Mouse (Mus musculus) urinary bladder, postnatal 10 days (tissue): ENCODE results near the gene Pip5k1c.

Experiments used
- DNase-seq: peaks from one replicate; pipeline ENCODE4 v3.0.0; 2022; ENCODE audit warnings: low spot score

Pip5k1c gene

GRCm38 (mm10) chr10:81302781-81303218 is 10.0 kb downstream of the Pip5k1c start:
- DNase-seq: no peak

- DNase-seq: no peak
These were observed 10.5 kb downstream of the Pip5k1c start for GRCm38 (mm10) chr10:81303258-81303657.

GRCm38 (mm10) chr10:81303761-81304160 is 11.0 kb downstream of the Pip5k1c start:
- DNase-seq: no peak

GRCm38 (mm10) chr10:81304597-81305238 is 12.0 kb downstream of the Pip5k1c start:
- DNase-seq: no peak

- DNase-seq: no peak
These were observed 12.9 kb downstream of the Pip5k1c start for GRCm38 (mm10) chr10:81305663-81306062.

GRCm38 (mm10) chr10:81306173-81306668 is 13.5 kb downstream of the Pip5k1c start:
- DNase-seq: no peak

GRCm38 (mm10) chr10:81306837-81307682 is 14.3 kb downstream of the Pip5k1c start:
- DNase-seq: no peak

- DNase-seq: no peak
These were observed 16.8 kb downstream of the Pip5k1c start for GRCm38 (mm10) chr10:81309571-81309970.

- no peak for DNase-seq
These were observed 20.8 kb downstream of the Pip5k1c start for GRCm38 (mm10) chr10:81313581-81313980.

- DNase-seq: no peak
These were observed 21.4 kb downstream of the Pip5k1c start for GRCm38 (mm10) chr10:81314201-81314600.

- DNase-seq: no peak
These were observed 22.8 kb downstream of the Pip5k1c start for GRCm38 (mm10) chr10:81315587-81315986.

- no peak for DNase-seq
These were observed 23.7 kb downstream of the Pip5k1c start for GRCm38 (mm10) chr10:81316338-81317060.

- no peak for DNase-seq
These were observed 24.5 kb downstream of the Pip5k1c start for GRCm38 (mm10) chr10:81317273-81317672.

- no peak for DNase-seq
These were observed 26.0 kb downstream of the Pip5k1c start for GRCm38 (mm10) chr10:81318589-81319329.

- DNase-seq: no peak
These were observed 26.6 kb downstream of the Pip5k1c start for GRCm38 (mm10) chr10:81319330-81319699.

- DNase-seq: no peak
These were observed 27.2 kb downstream of the Pip5k1c start for GRCm38 (mm10) chr10:81319741-81320549.

GRCm38 (mm10) chr10:81320550-81321347 is 28.0 kb downstream of the Pip5k1c start, which contains the start of gene Cactin:
Gene Cactin, plus strand, starts transcription at chr10:81321103.
- peak; percentile 97 for DNase-seq

- DNase-seq: no peak
These were observed 28.7 kb downstream of the Pip5k1c start for GRCm38 (mm10) chr10:81321436-81321835.

- DNase-seq: no peak
These were observed 29.7 kb downstream of the Pip5k1c start for GRCm38 (mm10) chr10:81322444-81322843.
